Mouse (Mus musculus): ENCODE data around the gene Gas6. TPM values are rescaled to one million over a fixed set of nuclear protein-coding genes. Genes with fewer than 3 reads are reported as not detected.

Gene Gas6
- total and polyA plus RNA-seq, 3 experiments: not detected

DNA sequence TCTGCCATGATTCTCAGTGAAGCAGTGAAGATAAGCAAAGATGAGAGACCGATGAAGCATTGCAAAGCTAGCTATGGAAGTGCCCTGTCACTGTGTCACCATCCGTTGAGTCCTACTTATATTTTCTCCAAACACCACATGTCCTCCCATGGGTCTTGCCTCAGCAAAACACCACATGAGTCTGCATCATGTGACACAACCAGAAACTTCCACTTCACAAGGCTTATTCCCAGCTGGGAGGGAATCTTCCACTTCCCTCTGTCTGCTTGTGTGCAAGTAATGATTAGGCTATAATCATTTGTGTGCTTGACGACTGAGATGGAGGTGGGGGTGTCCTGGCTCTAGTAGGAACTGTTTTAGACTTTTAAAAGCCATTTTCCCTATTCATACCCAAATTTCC lies 6.9 kb upstream of the Gas6 start:
- H3K9ac ChIP-seq (ENCODE audit: control insufficient read depth, low read depth, low read length, poor library complexity, severe bottlenecking): no peak overlapping the region
- H3K36me3 ChIP-seq (ENCODE audit: control insufficient read depth in 1 of 2, insufficient read depth in 2 of 2, low read length in 2 of 2): peaks cover 0 to 5% of the 10 kb centered on the region in 2 experiments; a peak in 2 of 4 replicates
- no peak overlapping the region for H3K27ac ChIP-seq (ENCODE audit: control insufficient read depth, low read depth, low read length)
- H3K79me2 ChIP-seq (ENCODE audit: control insufficient read depth, insufficient read depth, low read length, poor library complexity): no peaks in the 10 kb centered on the region
- peaks cover 0 to 12% of the 10 kb centered on the region in 2 experiments; a peak in 2 of 4 replicates for H3K4me1 ChIP-seq (ENCODE audit: control insufficient read depth in 1 of 2, insufficient read depth in 2 of 2, low read length in 2 of 2)
- DNase-seq (ENCODE audit: low read depth, low spot score): no peak
- TF ChIP-seq USF2 (IDR thresholded peaks at IDR 0.05; ENCODE audit: borderline replicate concordance in 1 of 2, insufficient read depth in 1 of 2, low read depth in 1 of 2, low read length in 2 of 2) (no peak), USF1 (IDR thresholded peaks at IDR 0.05; ENCODE audit: low read depth, low read length) (peak; percentile 30; the same call in 1 of the 2 replicates), ZC3H11A (IDR thresholded peaks at IDR 0.05; ENCODE audit: low read depth, low read length) (no peak), E2F4 (IDR thresholded peaks at IDR 0.05; ENCODE audit: borderline replicate concordance, low read depth, low read length) (no peak), TBP (IDR thresholded peaks at IDR 0.05; ENCODE audit: low read depth, low read length) (no peak), MXI1 (IDR thresholded peaks at IDR 0.05; ENCODE audit: low read depth, low read length) (no peak)
- no peaks in the 10 kb centered on the region; a peak in 1 of 4 replicates for H3K27me3 ChIP-seq (ENCODE audit: control insufficient read depth in 1 of 2, insufficient read depth in 2 of 2, low read length in 2 of 2)
- H3K9me3 ChIP-seq (replicated peaks; ENCODE audit: insufficient read depth, low read length): no peaks in the 10 kb centered on the region
- H3K4me3 ChIP-seq (ENCODE audit: control insufficient read depth in 1 of 2, insufficient read depth in 1 of 2, low read depth in 2 of 2, low read length in 2 of 2): no peak overlapping the region

GRCm38 (mm10) chr8:13493011-13493410 lies 1.3 kb downstream of the Gas6 start:
- H3K79me2 ChIP-seq (ENCODE audit: control insufficient read depth, insufficient read depth, low read length, poor library complexity): no peaks in the 10 kb centered on the region
- H3K9me3 ChIP-seq (replicated peaks; ENCODE audit: insufficient read depth, low read length): no peaks in the 10 kb centered on the region
- no peak overlapping the region for H3K4me3 ChIP-seq (ENCODE audit: control insufficient read depth in 1 of 2, insufficient read depth in 1 of 2, low read depth in 2 of 2, low read length in 2 of 2)
- H3K27ac ChIP-seq (ENCODE audit: control insufficient read depth, low read depth, low read length): no peak overlapping the region
- no peak for TF ChIP-seq RCOR1 (IDR thresholded peaks at IDR 0.05; ENCODE audit: low read depth, low read length)
- no peak for TF ChIP-seq TBP (IDR thresholded peaks at IDR 0.05; ENCODE audit: low read depth, low read length)
- no peak for TF ChIP-seq RAD21 (IDR thresholded peaks at IDR 0.05; ENCODE audit: low read depth, low read length)
- TF ChIP-seq USF2 (IDR thresholded peaks at IDR 0.05; ENCODE audit: borderline replicate concordance in 1 of 2, insufficient read depth in 1 of 2, low read depth in 1 of 2, low read length in 2 of 2): no peak
- TF ChIP-seq MYC (IDR thresholded peaks at IDR 0.05; ENCODE audit: low read depth, low read length): no peak
- TF ChIP-seq TAL1 (IDR thresholded peaks at IDR 0.05; ENCODE audit: low read length): no peak
- H3K27me3 ChIP-seq (ENCODE audit: control insufficient read depth in 1 of 2, insufficient read depth in 2 of 2, low read length in 2 of 2): no peaks in the 10 kb centered on the region; a peak in 1 of 4 replicates
- peaks cover 0 to 3% of the 10 kb centered on the region in 2 experiments; a peak in 1 of 4 replicates for H3K36me3 ChIP-seq (ENCODE audit: control insufficient read depth in 1 of 2, insufficient read depth in 2 of 2, low read length in 2 of 2)
- H3K4me1 ChIP-seq (ENCODE audit: control insufficient read depth in 1 of 2, insufficient read depth in 2 of 2, low read length in 2 of 2): peaks cover 0 to 13% of the 10 kb centered on the region in 2 experiments; a peak in 2 of 4 replicates
- H3K9ac ChIP-seq (ENCODE audit: control insufficient read depth, low read depth, low read length, poor library complexity, severe bottlenecking): no peak overlapping the region
- DNase-seq (ENCODE audit: low read depth, low spot score): no peak

GRCm38 (mm10) chr8:13492198-13492995 lies 1.9 kb downstream of the Gas6 start:
- Histone ChIP-seq H3K27ac (ENCODE audit: control insufficient read depth, low read depth, low read length) (no peak overlapping the region), H3K9ac (ENCODE audit: control insufficient read depth, low read depth, low read length, poor library complexity, severe bottlenecking) (no peak overlapping the region), H3K79me2 (ENCODE audit: control insufficient read depth, insufficient read depth, low read length, poor library complexity) (no peaks in the 10 kb centered on the region), H3K36me3 (ENCODE audit: control insufficient read depth in 1 of 2, insufficient read depth in 2 of 2, low read length in 2 of 2) (peaks cover 0 to 3% of the 10 kb centered on the region in 2 experiments; a peak in 1 of 4 replicates), H3K4me3 (ENCODE audit: control insufficient read depth in 1 of 2, insufficient read depth in 1 of 2, low read depth in 2 of 2, low read length in 2 of 2) (no peak overlapping the region), H3K9me3 (replicated peaks; ENCODE audit: insufficient read depth, low read length) (no peaks in the 10 kb centered on the region), H3K4me1 (ENCODE audit: control insufficient read depth in 1 of 2, insufficient read depth in 2 of 2, low read length in 2 of 2) (peaks cover 0 to 13% of the 10 kb centered on the region in 2 experiments; a peak in 2 of 4 replicates), H3K27me3 (ENCODE audit: control insufficient read depth in 1 of 2, insufficient read depth in 2 of 2, low read length in 2 of 2) (no peaks in the 10 kb centered on the region; a peak in 1 of 4 replicates)
- DNase-seq (ENCODE audit: low read depth, low spot score): no peak
- TF ChIP-seq GABPA (IDR thresholded peaks at IDR 0.05; ENCODE audit: low read depth, low read length) (no peak), MAX (IDR thresholded peaks at IDR 0.05; ENCODE audit: low read length) (no peak), ZMIZ1 (IDR thresholded peaks at IDR 0.05; ENCODE audit: low read depth, low read length) (no peak), ZC3H11A (IDR thresholded peaks at IDR 0.05; ENCODE audit: low read depth, low read length) (no peak), NELFE (IDR thresholded peaks at IDR 0.05; ENCODE audit: low read depth, low read length) (no peak), MYB (IDR thresholded peaks at IDR 0.05; ENCODE audit: low read depth, low read length) (no peak), USF2 (IDR thresholded peaks at IDR 0.05; ENCODE audit: borderline replicate concordance in 1 of 2, insufficient read depth in 1 of 2, low read depth in 1 of 2, low read length in 2 of 2) (no peak), KAT2A (conservative IDR thresholded peaks at IDR 0.05; ENCODE audit: low read depth, low read length) (no peak), POLR2A (IDR thresholded peaks at IDR 0.05; ENCODE audit: control insufficient read depth in 1 of 2, insufficient read depth in 1 of 2, low read depth in 1 of 2, low read length in 2 of 2, poor library complexity in 1 of 2) (no peak), RCOR1 (IDR thresholded peaks at IDR 0.05; ENCODE audit: low read depth, low read length) (no peak), UBTF (IDR thresholded peaks at IDR 0.05; ENCODE audit: borderline replicate concordance, insufficient read depth, low read depth, low read length) (no peak), MYC (IDR thresholded peaks at IDR 0.05; ENCODE audit: low read depth, low read length) (no peak), MXI1 (IDR thresholded peaks at IDR 0.05; ENCODE audit: low read depth, low read length) (no peak), EP300 (IDR thresholded peaks at IDR 0.05; ENCODE audit: low read depth in 1 of 2, low read length in 2 of 2) (no peak), ZNF384 (IDR thresholded peaks at IDR 0.05; ENCODE audit: low read depth, low read length) (no peak), BHLHE40 (IDR thresholded peaks at IDR 0.05; ENCODE audit: borderline replicate concordance, low read depth, low read length) (no peak), RAD21 (IDR thresholded peaks at IDR 0.05; ENCODE audit: low read depth, low read length) (no peak)

Measured in MEL (cell line).